28 mouse cellular contexts compared by ENCODE assay signal in the genomic region with DNA sequence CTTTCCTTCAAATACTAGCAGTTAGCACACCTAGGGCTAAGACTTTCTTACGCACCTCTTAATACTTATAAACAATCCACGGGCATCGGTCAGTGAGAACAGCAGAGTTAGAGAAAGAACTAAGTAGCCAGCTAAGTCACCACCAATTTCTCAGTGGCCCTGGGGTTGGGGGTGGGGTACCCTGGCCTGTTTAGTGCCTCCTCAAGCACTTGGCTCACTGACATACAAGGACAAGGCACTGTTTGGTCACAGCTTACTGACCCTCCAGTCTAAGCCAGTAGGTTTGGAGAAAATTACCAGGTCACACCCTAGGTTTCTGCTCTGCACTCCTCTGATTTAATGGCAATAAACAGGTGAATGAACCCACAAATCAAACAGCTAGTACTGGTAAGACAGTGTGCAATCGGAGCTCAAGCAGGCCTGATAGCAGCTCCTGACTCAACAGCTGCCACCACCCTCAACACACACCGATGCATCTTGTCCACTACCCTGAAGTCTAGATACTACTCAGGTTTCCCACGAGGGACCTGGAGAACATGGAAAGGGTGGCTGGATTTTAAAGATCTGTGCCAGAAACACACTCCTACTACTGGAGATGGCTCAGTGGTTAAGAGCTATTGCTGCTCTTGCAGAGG. TPM values are rescaled to one million over a fixed set of nuclear protein-coding genes. Genes with fewer than 3 reads are reported as not detected.
DNase-seq lines count a peak whose midpoint lies in the region; ATAC-seq and TF ChIP-seq lines count a peak whose summit lies in the region.
"Had no signal": no experiment of that assay in that cellular context is flagged by ENCODE, and none has a peak within 500 bp of the region (broad histone marks: within the 10 kb centered on the region; RNA-seq: fewer than 3 reads in every experiment).

No protein-coding gene starts in this region.

- no peak for TF ChIP-seq CTCF in kidney, adult 2 months (conservative IDR thresholded peaks at IDR 0.05; ENCODE audit: insufficient read depth, insufficient read length, low read depth, low read length)

- no peak overlapping the region for H3ac ChIP-seq in myocyte (ENCODE audit: control insufficient read depth, insufficient read length)

- ATAC-seq in intestine, embryonic 15.5 days, result peak; percentile 11; the same call in 1 of the 2 replicates
- no peak for ATAC-seq in midbrain, embryonic 13.5 days
- ATAC-seq: CD4-positive, CD25-positive, alpha-beta regulatory T cell, adult 4 months had no signal

- 57% methylated on average over 6 of the region's 6 CpGs for WGBS in kidney, adult 2 months
- 66% methylated on average over 6 of the region's 6 CpGs for WGBS in intestine, embryonic 15.5 days
- 88% methylated on average over 6 of the region's 6 CpGs for WGBS in midbrain, embryonic 13.5 days

- no peak overlapping the region for H3K4me2 ChIP-seq in intestine, embryonic 15.5 days (replicated peaks)
- no peak overlapping the region for H3K4me2 ChIP-seq in myocyte (ENCODE audit: low read depth)
- H3K4me2 ChIP-seq in midbrain, embryonic 13.5 days (replicated peaks), result no peak overlapping the region
- H3K4me2 ChIP-seq: embryonic facial prominence, embryonic 13.5 days; forebrain, embryonic 12.5 days; heart, embryonic 13.5 days; hindbrain, embryonic 12.5 days; lung, embryonic 14.5 days; neural tube, embryonic 13.5 days had no signal

- no peak for TF ChIP-seq POLR2A in kidney, adult 2 months (IDR thresholded peaks at IDR 0.05; ENCODE audit: low read depth, low read length)
- no peak for TF ChIP-seq POLR2A in myocyte (IDR thresholded peaks at IDR 0.05; ENCODE audit: insufficient read length, low read depth)

- no peaks in the 10 kb centered on the region for H3K36me3 ChIP-seq in kidney, adult 2 months (ENCODE audit: control insufficient read depth, insufficient read depth, low read length)
- 0 out of 2 replicates have a peak, but pooled peaks cover 3% of the 10 kb centered on the region for H3K36me3 ChIP-seq in intestine, embryonic 15.5 days
- no peaks in the 10 kb centered on the region for H3K36me3 ChIP-seq in myocyte (ENCODE audit: control insufficient read depth, insufficient read depth)
- H3K36me3 ChIP-seq in midbrain, embryonic 13.5 days, result no peaks in the 10 kb centered on the region
- H3K36me3 ChIP-seq: embryonic facial prominence, embryonic 13.5 days; forebrain, embryonic 12.5 days; heart, embryonic 13.5 days; hindbrain, embryonic 12.5 days; neural tube, embryonic 13.5 days had no signal

- no peaks in the 10 kb centered on the region for H3K27me3 ChIP-seq in kidney, adult 2 months (replicated peaks; ENCODE audit: control insufficient read depth, insufficient read depth, low read length)
- H3K27me3 ChIP-seq in intestine, embryonic 15.5 days (replicated peaks), result no peaks in the 10 kb centered on the region
- H3K27me3 ChIP-seq in myocyte (ENCODE audit: control insufficient read depth, insufficient read depth, insufficient read length), result no peaks in the 10 kb centered on the region
- no peaks in the 10 kb centered on the region for H3K27me3 ChIP-seq in midbrain, embryonic 13.5 days
- H3K27me3 ChIP-seq: embryonic facial prominence, embryonic 13.5 days; forebrain, embryonic 12.5 days; heart, embryonic 13.5 days; hindbrain, embryonic 12.5 days; neural tube, embryonic 13.5 days had no signal

- no peak overlapping the region for H3K4me3 ChIP-seq in kidney, adult 2 months (ENCODE audit: insufficient read depth, low read depth, low read length)
- H3K4me3 ChIP-seq in intestine, embryonic 15.5 days (replicated peaks), result no peak overlapping the region
- no peak overlapping the region for H3K4me3 ChIP-seq in myocyte
- H3K4me3 ChIP-seq in midbrain, embryonic 13.5 days (replicated peaks), result no peak overlapping the region
- H3K4me3 ChIP-seq: embryonic facial prominence, embryonic 13.5 days; erythroblast, embryonic 14.5 days; forebrain, embryonic 12.5 days; heart, embryonic 13.5 days; hindbrain, embryonic 12.5 days; left cerebral cortex, adult 2 months; megakaryocyte, embryonic 14.5 days; neural tube, embryonic 13.5 days had no signal

- H3K79me2 ChIP-seq in myocyte (ENCODE audit: control insufficient read depth, insufficient read depth), result no peaks in the 10 kb centered on the region

- peak; percentile 3 for DNase-seq in gastrocnemius, postnatal 10 days
- no peak for DNase-seq in gastrocnemius, postnatal 25 days
- peak; percentile 55 for DNase-seq in kidney, adult 2 months
- no peak for DNase-seq in kidney, postnatal 25 days
- no peak for DNase-seq in lung, postnatal 14 days
- DNase-seq: adrenal gland, postnatal 36 days; cerebellum, adult 18-20 months; cerebellum, postnatal 36 days; embryo, embryonic 11 days; lung, embryonic 14.5 days; lung, postnatal 36 days; midbrain, embryonic 14.5 days; retina, postnatal 1 day; right cerebral cortex, postnatal 25 days; thymus, adult 18-20 months; thymus, postnatal 36 days had no signal

- H3K4me1 ChIP-seq in kidney, adult 2 months (ENCODE audit: control insufficient read depth, insufficient read depth, low read length), result peaks cover 56% of the 10 kb centered on the region
- H3K4me1 ChIP-seq in intestine, embryonic 15.5 days (replicated peaks), result peaks cover 37% of the 10 kb centered on the region
- H3K4me1 ChIP-seq in midbrain, embryonic 13.5 days (replicated peaks), result no peaks in the 10 kb centered on the region
- H3K4me1 ChIP-seq: embryonic facial prominence, embryonic 13.5 days; forebrain, embryonic 12.5 days; hindbrain, embryonic 12.5 days; neural tube, embryonic 13.5 days had no signal

- no peak overlapping the region for H3K9ac ChIP-seq in intestine, embryonic 15.5 days
- H3K9ac ChIP-seq in midbrain, embryonic 13.5 days (replicated peaks), result no peak overlapping the region
- H3K9ac ChIP-seq: embryonic facial prominence, embryonic 13.5 days; forebrain, embryonic 12.5 days; heart, embryonic 13.5 days; hindbrain, embryonic 12.5 days; lung, embryonic 14.5 days; neural tube, embryonic 13.5 days had no signal

- no peaks in the 10 kb centered on the region for H3K9me3 ChIP-seq in intestine, embryonic 15.5 days
- H3K9me3 ChIP-seq in midbrain, embryonic 13.5 days, result no peaks in the 10 kb centered on the region
- H3K9me3 ChIP-seq: embryonic facial prominence, embryonic 13.5 days; forebrain, embryonic 12.5 days; heart, embryonic 13.5 days; hindbrain, embryonic 12.5 days; neural tube, embryonic 13.5 days had no signal

- H3K27ac ChIP-seq in kidney, adult 2 months (ENCODE audit: insufficient read depth, low read depth, low read length), result no peak overlapping the region
- H3K27ac ChIP-seq in intestine, embryonic 15.5 days, result peak overlapping the region; percentile 67
- no peak overlapping the region for H3K27ac ChIP-seq in midbrain, embryonic 13.5 days
- H3K27ac ChIP-seq: embryonic facial prominence, embryonic 13.5 days; forebrain, embryonic 12.5 days; heart, embryonic 13.5 days; hindbrain, embryonic 12.5 days; left cerebral cortex, adult 2 months; neural tube, embryonic 13.5 days had no signal

TF ChIP-seq in myocyte, 11 proteins besides CTCF, POLR2A, EP300 and RAD21:
- TF ChIP-seq TCF12 (IDR thresholded peaks at IDR 0.05; ENCODE audit: insufficient read depth, poor library complexity, severe bottlenecking) (peak; percentile 13), CEBPB (IDR thresholded peaks at IDR 0.05; ENCODE audit: insufficient read depth, poor library complexity, severe bottlenecking) (no peak), REST (IDR thresholded peaks at IDR 0.05; ENCODE audit: insufficient read depth, insufficient read length) (no peak), MYOG (IDR thresholded peaks at IDR 0.05; ENCODE audit: control insufficient read depth in 1 of 3, insufficient read depth in 1 of 3, insufficient read length in 2 of 3, low read depth in 2 of 3) (peak in 2 of 3 experiments; percentile 57 to 81), MYOD1 (IDR thresholded peaks at IDR 0.05; ENCODE audit: control insufficient read depth in 1 of 3, insufficient read length in 2 of 3, low read depth in 2 of 3) (peak in 2 of 3 experiments; percentile 43 to 89)

RNA-seq across cellular contexts. Expression of gene Coq8a, which starts 15.8 kb away (rescaled TPM):
- total RNA-seq in gastrocnemius, postnatal 10 days (2021), result 100 to 1,000 TPM; 324 to 400 TPM
- 100 to 1,000 TPM; 871 to 916 TPM for total RNA-seq in gastrocnemius, postnatal 25 days (2021)
- polyA plus RNA-seq in kidney, adult 2 months (2012; rRNA removed), result 157 and 179 TPM in 2 replicates
- polyA plus RNA-seq in intestine, embryonic 15.5 days (2015; fragmentation: Nextera tagmentation; extraction: Ambion mirVana), result 20.4 and 22.1 TPM in 2 replicates
- 79.8 TPM for polyA plus RNA-seq in myocyte (2012; fragmentation: generic; extraction: Trizol)
- 2.2 and 2.6 TPM in 2 replicates for polyA plus RNA-seq in midbrain, embryonic 13.5 days (2015; fragmentation: Nextera tagmentation; extraction: Ambion mirVana)

Comparison
In these comparisons a context has a peak if more than half of its experiments do, and no peak if none do; other contexts are left out.
1. DNase-seq: peak in gastrocnemius, postnatal 10 days (single experiment) and kidney, adult 2 months (single experiment); none in gastrocnemius, postnatal 25 days (single experiment), kidney, postnatal 25 days (0 of 2) and lung, postnatal 14 days (single experiment).